Mouse (Mus musculus) adrenal gland, adult 8-10 months (tissue): Measurements from ENCODE around the gene Mindy4b-ps. TPM values are rescaled to one million over a fixed set of nuclear protein-coding genes. Genes with fewer than 3 reads are reported as not detected.
"Not testable (repeated sequence)": the region's sequence is repeated elsewhere in the genome, so short reads cannot be mapped to it uniquely, and the experiment has no call there.

Source experiments
- DNase-seq: peaks from one replicate; pipeline ENCODE4 v3.0.0; 2022
- total RNA-seq, 4 experiments: library from RNA; stranded (reverse); gene quantifications; 2 replicates each; pipeline ENCODE4 v1.2.4; 2022

Gene Mindy4b-ps
- total RNA-seq = not detected

DNA sequence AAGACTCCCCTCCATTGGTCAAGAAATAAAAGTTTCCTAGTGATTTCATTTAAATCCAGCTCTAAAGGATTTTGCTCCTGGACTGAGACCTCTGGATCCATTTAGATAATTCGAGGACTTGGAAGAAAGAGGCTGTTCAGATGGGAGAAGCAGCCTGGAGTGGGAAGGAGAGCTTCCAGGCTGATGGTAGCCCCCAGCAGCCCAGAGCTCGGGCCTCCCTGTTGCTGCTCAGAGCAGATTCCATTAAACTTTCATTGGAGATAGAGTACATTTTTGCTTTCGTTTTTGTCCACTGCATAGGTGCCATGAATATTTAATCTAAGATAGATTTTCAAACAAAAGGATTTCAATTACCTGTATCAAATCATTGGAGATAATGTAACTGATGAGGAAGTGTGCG, at the start of gene Mindy4b-ps:
Gene Mindy4b-ps, minus strand, starts transcription at position 101 of the 400 bp plus-strand sequence.
- DNase-seq = no peak

- DNase-seq = not testable (repeated sequence)
Measured at GRCm38 (mm10) chr3:58871882-58872281, 49.8 kb upstream of the Mindy4b-ps start.

DNA sequence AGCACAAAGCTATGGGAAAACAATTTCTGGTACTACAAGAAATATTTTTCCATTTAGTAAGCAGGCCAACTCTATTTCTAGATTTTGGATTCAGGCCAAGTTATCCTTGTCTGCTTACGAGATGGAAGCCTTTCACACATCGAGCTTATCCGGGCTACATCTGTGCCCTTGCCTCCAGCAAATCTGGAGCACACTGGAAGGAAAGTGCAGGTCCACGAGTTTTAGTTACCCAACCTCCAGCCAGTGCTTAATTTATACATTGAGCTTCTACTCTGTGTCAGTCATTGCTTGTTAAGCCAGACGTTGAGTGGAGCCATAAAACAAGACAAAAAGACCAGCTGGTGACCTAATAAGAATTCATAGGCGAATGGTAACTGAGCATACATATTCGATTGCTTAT, 43.6 kb upstream of the Mindy4b-ps start:
- no peak for DNase-seq

DNA sequence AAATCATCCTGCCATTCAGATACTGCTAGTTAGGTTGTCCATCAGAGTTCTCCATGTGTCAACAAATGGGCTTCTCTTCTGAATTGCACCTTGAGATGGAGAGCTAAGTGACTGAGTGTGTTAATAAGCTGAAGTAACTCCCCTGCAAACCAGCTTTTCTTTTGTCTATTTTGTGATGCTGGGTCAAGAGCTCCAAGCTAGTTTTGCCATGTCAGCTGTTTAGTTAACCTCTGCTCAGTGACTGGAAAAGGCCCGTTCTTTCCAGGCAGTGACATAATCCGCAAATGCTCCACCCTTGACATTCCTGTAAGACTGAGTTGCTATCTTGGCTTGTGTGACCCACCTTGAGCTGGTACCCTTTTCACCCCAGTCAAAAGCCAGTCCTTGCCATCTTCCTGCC, 40.9 kb upstream of the Mindy4b-ps start:
- no peak for DNase-seq

DNA sequence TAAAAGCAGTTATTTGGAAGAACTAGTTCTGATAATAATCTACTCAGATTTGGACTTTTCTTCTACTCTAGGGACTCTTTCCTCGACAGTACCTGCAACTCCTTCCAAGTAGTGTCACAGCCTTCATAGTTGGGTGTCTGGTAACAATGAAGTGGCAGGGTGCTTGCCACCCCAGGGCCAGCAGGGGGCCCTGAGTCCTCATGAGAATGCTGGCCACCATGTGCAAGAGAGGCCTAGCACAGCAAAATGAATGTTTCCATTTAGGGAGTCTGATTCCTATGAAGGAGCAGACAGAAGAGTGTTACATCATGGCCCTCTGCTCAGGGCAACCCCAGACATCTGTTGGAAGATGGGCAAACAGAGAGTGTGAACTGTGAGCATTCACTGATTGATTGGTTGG, 21.3 kb upstream of the Mindy4b-ps start:
- no peak for DNase-seq

DNA sequence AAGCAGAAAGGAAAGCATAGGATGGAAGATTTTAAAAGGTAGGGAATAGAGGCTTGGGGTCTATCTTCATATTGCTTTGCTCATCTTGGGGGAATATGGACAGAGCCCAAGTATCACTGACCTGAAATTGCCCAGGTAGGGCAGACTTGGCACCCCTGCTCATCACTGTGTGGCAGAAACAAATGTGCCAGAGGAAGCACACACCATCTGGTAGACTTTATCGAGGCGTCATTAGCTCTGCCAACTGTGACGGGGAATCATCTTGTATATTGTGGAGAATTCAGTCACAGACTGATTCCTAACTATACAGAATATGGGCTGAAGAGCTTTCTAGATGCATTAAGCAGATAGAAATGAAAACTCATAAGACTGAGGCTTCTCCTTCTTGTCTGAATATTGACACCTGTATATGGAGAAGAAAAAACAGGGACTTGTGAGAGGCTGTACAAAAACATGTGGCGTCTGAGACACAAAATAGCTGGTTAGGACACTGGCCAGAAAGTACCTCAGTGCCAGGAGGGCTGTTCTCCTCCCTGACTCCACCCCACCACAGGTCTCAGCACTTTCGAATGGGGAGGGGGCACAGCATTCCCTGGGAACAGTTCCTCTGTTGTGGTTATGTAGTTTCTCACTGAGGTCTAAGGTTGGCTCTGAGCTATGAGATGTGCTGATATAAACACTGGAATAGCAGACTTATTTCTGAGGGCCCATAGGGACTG, 11.5 kb upstream of the Mindy4b-ps start:
- no peak for DNase-seq

GRCm38 (mm10) chr3:58832888-58833287, 10.8 kb upstream of the Mindy4b-ps start:
- peak; percentile 14 for DNase-seq

- DNase-seq = no peak
Measured at GRCm38 (mm10) chr3:58831586-58831985, 9.5 kb upstream of the Mindy4b-ps start.

DNA sequence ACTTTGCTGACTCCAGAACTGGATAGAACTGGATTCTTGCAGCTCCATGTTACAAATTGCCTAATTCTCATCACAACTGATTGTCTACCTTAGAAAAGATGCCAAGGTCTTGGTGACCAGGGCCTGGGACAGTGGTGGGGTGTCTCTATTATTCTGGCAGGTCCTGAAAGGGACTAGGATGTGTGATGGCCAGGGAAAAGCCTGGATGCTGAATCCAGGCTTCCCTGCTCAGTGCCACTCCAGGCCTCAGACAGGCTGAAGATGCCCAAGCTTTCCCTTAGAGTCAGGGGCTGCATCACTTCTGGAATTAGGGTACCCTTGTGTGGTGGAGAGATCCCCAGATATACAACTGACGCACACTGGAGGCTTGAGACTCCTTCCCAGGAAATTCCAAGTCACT, 7.8 kb upstream of the Mindy4b-ps start:
- no peak for DNase-seq

- DNase-seq = no peak
Measured at GRCm38 (mm10) chr3:58828366-58829153, 6.4 kb upstream of the Mindy4b-ps start.

GRCm38 (mm10) chr3:58826266-58826665, 4.2 kb upstream of the Mindy4b-ps start:
- no peak for DNase-seq

- no peak for DNase-seq
Measured at GRCm38 (mm10) chr3:58817337-58817736, 4.8 kb downstream of the Mindy4b-ps start.

GRCm38 (mm10) chr3:58814191-58814590, 7.9 kb downstream of the Mindy4b-ps start:
- no peak for DNase-seq

DNA sequence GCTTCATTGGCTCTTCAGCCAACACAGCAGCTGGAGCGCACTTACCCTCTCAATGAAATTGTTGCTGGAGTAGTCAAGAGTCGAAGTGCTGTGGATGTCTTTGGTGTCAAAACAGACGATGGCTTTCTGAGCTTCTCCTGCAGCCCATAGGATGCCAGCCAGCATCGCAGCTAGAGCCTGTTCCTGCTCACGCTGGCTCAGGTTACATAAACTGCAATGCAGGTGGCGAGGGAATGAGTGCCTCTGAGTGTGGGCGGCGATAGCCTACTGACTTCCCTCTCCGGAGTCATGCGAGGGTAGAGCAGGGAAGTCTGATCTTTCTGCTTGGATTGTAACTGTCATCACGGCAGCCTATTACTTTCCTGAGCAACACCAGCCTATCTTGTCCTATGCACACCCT, 11.8 kb downstream of the Mindy4b-ps start:
- DNase-seq = no peak

- no peak for DNase-seq
Measured at GRCm38 (mm10) chr3:58809111-58809915, 12.8 kb downstream of the Mindy4b-ps start.

DNA sequence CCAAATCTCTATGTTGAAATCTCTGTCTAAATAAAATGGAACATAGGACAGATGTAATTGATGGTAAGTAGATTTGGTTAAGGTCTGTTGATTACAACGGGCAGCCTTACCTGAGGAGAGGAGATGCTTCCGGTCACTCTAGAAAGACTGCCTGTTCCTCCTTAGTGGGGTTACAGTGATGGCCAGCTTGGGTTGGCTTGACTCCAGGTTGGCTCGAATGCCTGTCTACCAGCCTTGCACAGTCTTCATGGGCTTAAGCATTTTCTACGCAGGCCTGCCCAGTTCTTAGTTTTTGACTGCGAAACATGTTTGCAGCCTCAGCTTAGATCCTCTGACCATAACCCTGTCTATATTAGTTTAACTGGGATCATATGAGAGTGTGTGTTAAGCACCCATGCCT, 13.5 kb downstream of the Mindy4b-ps start:
- DNase-seq = no peak

DNA sequence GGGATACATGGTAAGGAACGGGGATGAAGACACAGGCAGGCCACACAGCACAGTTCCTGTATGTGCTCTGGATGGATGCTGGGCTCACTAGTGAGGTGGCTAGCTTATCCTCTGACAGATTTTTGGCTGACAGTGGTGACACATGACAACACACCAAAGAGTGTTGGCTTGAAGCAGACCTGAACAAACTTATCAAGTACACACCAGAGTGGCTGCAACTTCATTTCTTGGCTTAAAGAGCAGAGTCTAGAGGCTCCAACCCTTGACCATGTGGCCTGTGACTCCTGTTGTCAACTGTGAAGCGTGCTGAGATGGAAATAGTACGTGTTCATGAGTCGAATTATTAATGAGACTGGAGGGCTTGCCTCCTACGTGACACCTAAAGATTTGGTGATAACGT, 17.4 kb downstream of the Mindy4b-ps start:
- DNase-seq = no peak

- DNase-seq = no peak
Measured at GRCm38 (mm10) chr3:58798676-58799075, 23.4 kb downstream of the Mindy4b-ps start.

DNA sequence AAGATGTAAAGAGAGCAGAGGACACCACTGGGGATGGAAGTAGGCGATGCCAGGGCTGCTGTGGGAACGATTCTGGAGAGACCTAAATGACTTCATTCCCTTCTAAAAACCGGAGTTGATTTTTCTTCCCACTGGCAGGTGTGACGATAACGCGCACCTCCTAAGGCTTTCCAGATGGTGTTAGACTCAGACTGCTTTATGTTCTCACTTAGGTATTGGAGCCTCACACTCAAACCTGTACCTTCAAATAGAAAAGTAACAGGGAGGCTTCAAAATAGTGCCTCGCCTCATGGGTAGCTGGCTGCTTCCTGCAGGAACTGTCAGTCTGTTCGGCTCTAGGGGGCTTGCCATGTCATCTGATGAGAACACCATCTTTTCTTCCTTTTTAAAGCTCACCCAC, 23.9 kb downstream of the Mindy4b-ps start:
- DNase-seq = no peak

GRCm38 (mm10) chr3:58789473-58789872, 32.6 kb downstream of the Mindy4b-ps start:
- no peak for DNase-seq

DNA sequence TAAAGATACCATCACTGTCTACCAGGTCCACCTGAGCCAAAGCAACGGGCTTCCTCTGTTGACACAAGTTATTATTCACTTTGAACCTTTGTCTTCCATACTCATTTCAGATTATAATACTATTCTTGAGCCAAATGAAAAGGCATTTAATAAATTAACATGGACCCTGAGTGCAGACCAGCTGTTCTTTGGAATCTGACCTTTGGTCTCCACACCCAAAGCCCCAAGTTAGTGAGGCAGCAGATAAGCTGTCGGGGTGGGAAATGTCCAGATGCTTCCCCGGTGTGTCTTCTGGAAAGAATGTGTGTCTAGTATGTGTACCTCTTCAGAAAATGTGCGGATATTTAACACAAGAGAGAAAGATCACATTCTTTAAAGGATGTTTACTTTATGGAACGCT, 33.1 kb downstream of the Mindy4b-ps start:
- DNase-seq = no peak

GRCm38 (mm10) chr3:58786470-58786869, 35.6 kb downstream of the Mindy4b-ps start:
- DNase-seq = no peak

DNA sequence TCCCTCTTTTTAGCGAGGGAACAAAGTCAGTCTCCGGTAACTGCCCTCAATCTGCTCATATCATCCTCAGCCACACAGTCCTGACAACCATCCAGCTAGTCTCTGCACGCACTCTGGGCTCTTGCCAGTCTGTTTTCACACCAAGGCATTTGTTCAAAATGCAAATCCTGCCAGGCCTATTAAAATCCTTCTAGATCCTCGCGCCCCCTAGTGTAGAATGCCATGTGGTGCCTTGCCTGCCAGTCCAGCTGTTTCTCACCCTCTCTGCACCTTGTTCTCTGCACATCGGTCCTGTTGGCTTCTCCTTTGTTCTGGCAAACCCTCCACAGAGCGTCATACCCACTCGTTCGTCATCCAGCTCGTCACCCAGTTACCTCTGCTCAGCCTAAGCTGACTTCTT, 36.2 kb downstream of the Mindy4b-ps start:
- DNase-seq = peak; percentile 24
